Mouse (Mus musculus) embryonic facial prominence, embryonic 11.5 days (tissue): ENCODE measurements at regions not wholly inside any gene's neighbourhood (a gene's known extent, or its start where the extent isn't known, plus 50 kb on each side); places are given as distances from the start of the nearest gene placed in this dataset.

Experiments used
- ATAC-seq: fragments of 200-750 bp; cut with Nextera tagmentation; replicated peaks from 2 replicates; pipeline ENCODE4 v1.8.0; 2017; ENCODE audit warnings: low read depth; ENCODE audit not compliant: insufficient number of reproducible peaks, low FRiP score, low TSS enrichment
- DNase-seq: peaks from one replicate; pipeline ENCODE4 v3.0.0-alpha.2; 2015; ENCODE audit warnings: low spot score
- H3K27ac ChIP-seq: fragments of 300-500 bp; sonication (generic); replicated peaks from 2 replicates; pipeline ENCODE4 v1.5.1; 2014; ENCODE audit warnings: mild to moderate bottlenecking, low read depth, low read length, control low read depth
- H3K27me3 ChIP-seq: fragments of 300-500 bp; sonication (generic); 2 replicates; pipeline ENCODE4 v1.6.1; 2014; ENCODE audit warnings: mild to moderate bottlenecking, low read length, moderate library complexity, mixed read lengths; ENCODE audit not compliant: control insufficient read depth, insufficient read depth
- H3K36me3 ChIP-seq: fragments of 300-500 bp; sonication (generic); replicated peaks from 2 replicates; pipeline ENCODE4 v1.6.1; 2014; ENCODE audit warnings: low read depth, mild to moderate bottlenecking, low read length, moderate library complexity, mixed read lengths; ENCODE audit not compliant: control insufficient read depth, insufficient read depth
- H3K4me1 ChIP-seq: fragments of 300-500 bp; sonication (generic); 2 replicates; pipeline ENCODE4 v1.6.1; 2014; ENCODE audit warnings: low read length, mixed read lengths; ENCODE audit not compliant: control insufficient read depth, insufficient read depth
- H3K4me2 ChIP-seq: fragments of 300-500 bp; sonication (generic); 2 replicates; pipeline ENCODE4 v1.6.1; 2014; ENCODE audit warnings: low read depth, mild to moderate bottlenecking, control low read depth, low read length, moderate library complexity
- H3K4me3 ChIP-seq: fragments of 300-500 bp; sonication (generic); 2 replicates; pipeline ENCODE4 v1.5.1; 2014; ENCODE audit warnings: low read depth, low read length, control low read depth
- H3K9ac ChIP-seq: fragments of 300-500 bp; sonication (generic); replicated peaks from 2 replicates; pipeline ENCODE4 v1.6.1; 2014; ENCODE audit warnings: mild to moderate bottlenecking, control low read depth, low read length
- H3K9me3 ChIP-seq: fragments of 300-500 bp; sonication (generic); replicated peaks from 2 replicates; pipeline ENCODE4 v1.6.1; 2016; ENCODE audit warnings: mild to moderate bottlenecking, low read length, inconsistent platforms, mixed read lengths; ENCODE audit not compliant: control insufficient read depth
- WGBS: fragments of 180-500 bp; shearing (Covaris S2); extraction: QIAGEN DNeasy Blood & Tissue Kit; methylation state at CpG from one replicate; pipeline ENCODE4 v1.1.7; 2014; 5-methylcytosine and 5-hydroxymethylcytosine counted together

DNA sequence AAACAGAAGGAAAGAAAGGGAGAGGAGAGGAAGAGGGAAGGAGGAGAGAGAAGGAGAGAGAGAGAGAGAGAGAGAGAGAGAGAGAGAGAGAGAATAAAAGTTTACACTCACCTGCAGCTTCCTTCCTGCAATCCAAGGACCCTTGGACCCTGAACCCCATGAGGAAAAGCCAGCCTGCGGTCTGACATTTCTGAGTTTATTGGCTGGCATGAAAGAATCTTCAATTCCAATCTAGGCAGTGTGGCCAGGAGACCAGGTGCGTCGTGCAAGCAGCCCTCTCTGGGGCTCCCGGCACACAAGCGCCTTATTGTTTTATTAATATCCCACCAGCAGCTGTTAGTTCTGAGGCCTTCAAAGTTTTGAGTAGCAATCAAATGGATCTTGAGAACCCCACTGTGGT is 260.1 kb upstream of the Eef2kmt start:
- Histone ChIP-seq H3K27me3 (no peaks in the 10 kb centered on the region), H3K4me1 (no peaks in the 10 kb centered on the region), H3K27ac (no peak overlapping the region), H3K9ac (no peak overlapping the region), H3K36me3 (no peaks in the 10 kb centered on the region), H3K4me2 (no peak overlapping the region), H3K4me3 (no peak overlapping the region), H3K9me3 (no peaks in the 10 kb centered on the region)
- ATAC-seq: no peak
- 82% methylated on average over 5 of the region's 5 CpGs for WGBS
- DNase-seq: no peak

DNA sequence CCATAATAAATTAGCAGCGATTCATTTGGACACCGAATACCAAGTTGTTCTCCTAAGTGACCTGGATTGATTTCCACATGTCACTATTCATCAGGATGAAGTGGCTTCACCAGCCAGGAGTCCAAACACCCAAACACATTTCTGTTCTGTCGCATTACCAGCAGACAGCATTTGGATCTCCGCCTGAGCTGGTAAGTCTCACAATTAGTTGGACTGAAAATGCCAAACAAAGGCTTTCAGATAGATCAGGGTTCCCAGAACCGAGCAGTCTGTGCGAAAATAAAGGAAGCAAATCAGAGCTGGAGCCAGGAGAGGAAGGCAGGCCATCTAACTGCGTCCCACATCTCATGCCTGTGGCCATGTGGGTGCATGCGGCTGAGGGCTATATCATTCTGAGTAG is 251.5 kb upstream of the Eef2kmt start:
- Histone ChIP-seq H3K4me3 (no peak overlapping the region), H3K27me3 (no peaks in the 10 kb centered on the region), H3K27ac (no peak overlapping the region), H3K4me1 (no peaks in the 10 kb centered on the region), H3K9me3 (no peaks in the 10 kb centered on the region), H3K9ac (no peak overlapping the region), H3K4me2 (no peak overlapping the region), H3K36me3 (no peaks in the 10 kb centered on the region)
- ATAC-seq: no peak
- 79% methylated on average over 8 of the region's 8 CpGs for WGBS
- DNase-seq: no peak

DNA sequence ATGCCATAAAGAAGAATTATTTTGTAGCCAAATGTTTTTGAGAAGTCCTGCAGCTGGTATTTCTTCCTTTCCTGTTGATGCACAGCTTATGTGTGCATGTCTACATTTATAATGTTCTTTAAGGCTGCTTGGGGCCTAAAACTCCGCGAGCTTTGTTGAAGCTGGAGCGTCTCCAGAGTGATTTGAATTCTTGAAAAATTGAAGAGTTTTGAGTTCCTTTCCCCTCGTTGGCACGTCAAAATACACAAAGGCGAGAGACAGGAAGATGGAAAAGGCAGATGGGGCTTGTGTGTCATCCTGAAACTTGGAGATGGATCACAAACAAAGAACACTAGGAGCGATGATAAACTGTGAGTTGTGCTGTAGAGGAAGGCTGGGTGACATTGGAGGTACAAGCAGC is 246.2 kb upstream of the Eef2kmt start:
- Histone ChIP-seq H3K9me3 (no peaks in the 10 kb centered on the region), H3K36me3 (no peaks in the 10 kb centered on the region), H3K27ac (no peak overlapping the region), H3K4me3 (no peak overlapping the region), H3K27me3 (no peaks in the 10 kb centered on the region), H3K4me2 (no peak overlapping the region), H3K4me1 (no peaks in the 10 kb centered on the region), H3K9ac (no peak overlapping the region)
- ATAC-seq: no peak
- no peak for DNase-seq
- 91% methylated on average over 7 of the region's 7 CpGs for WGBS

DNA sequence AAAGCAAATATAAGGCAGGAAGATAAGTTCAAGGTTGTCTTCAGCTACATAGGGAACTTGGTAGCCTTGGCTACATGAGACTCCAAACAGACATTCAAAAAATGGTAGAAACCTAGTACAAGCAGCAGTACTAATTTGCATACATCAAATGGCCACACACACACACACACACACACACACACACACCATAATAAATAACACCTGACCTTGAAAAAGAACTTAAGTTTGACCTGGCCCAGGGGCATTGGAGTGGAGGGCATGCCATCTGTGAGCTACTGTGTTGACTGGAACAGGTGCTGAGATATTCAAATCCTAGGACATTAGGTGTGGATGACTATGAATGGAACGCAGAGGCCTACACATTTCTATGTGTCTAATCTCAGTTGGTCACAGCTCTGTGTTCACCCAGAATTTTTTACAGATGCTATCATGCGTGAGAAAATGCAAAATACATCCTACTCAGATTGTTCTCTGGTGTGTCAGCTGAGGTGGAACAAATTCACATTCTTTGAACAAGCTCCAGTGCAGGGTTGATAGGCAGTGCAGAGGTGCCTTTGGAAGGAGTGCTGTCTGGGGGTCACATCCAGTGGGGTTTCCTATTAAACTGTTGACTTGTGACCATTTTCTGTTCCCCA is 240.4 kb upstream of the Eef2kmt start:
- no peak; the same call in 1 of the 2 replicates for ATAC-seq

DNA sequence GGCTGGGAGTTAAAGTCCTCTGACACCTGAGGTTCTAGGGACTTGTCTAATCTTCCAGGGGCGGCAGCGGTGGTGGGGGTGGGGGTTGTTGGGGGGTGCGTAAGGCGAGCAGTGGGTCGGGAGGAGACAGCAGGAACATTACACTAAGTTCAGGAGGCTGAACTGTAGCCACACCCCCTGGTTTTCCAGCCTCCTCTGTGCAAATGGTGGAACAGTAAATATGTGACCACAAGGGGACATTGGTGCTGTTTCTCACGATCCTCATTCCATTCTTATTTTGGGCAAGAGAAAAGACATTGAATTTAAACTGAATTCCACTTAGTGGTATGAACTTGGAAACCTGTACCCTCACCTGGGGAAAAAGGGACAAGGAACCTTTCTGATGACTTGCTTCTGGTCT is 237.6 kb upstream of the Eef2kmt start:
- Histone ChIP-seq H3K27me3 (no peaks in the 10 kb centered on the region), H3K9ac (no peak overlapping the region), H3K9me3 (no peaks in the 10 kb centered on the region), H3K27ac (no peak overlapping the region), H3K4me3 (no peak overlapping the region), H3K36me3 (no peaks in the 10 kb centered on the region), H3K4me2 (no peak overlapping the region), H3K4me1 (no peaks in the 10 kb centered on the region)
- ATAC-seq (no peak), DNase-seq (no peak)
- 34% methylated on average over 6 of the region's 6 CpGs for WGBS

More for the DNA sequence above, 240.4 kb upstream of the Eef2kmt start:
- H3K4me3 ChIP-seq: no peak overlapping the region
- WGBS: 74% methylated on average over 2 of the region's 2 CpGs
- no peaks in the 10 kb centered on the region for H3K9me3 ChIP-seq
- peak; percentile 21 for DNase-seq
- H3K27ac ChIP-seq: no peak overlapping the region
- H3K36me3 ChIP-seq: no peaks in the 10 kb centered on the region
- no peak overlapping the region for H3K9ac ChIP-seq
- H3K4me2 ChIP-seq: no peak overlapping the region
- no peaks in the 10 kb centered on the region for H3K27me3 ChIP-seq
- no peaks in the 10 kb centered on the region for H3K4me1 ChIP-seq

DNA sequence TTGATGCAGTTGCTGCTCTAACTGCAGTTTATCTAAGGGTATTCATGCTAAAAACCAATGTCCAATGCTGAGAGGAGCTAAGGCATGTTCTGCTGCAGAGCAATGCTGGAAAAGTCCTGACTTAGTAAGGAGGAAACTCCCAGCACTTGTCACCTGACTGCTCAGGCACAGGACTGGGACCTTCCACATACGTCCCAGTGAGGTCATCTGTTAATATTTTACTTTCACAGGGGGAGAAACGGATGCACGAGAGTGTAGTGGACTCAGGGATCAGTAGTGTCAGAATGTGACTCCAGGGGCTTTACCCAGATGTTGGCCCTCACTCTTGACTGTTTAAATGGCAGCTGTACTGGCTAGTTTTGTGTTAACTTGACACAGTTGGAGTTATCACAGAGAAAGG is 231.5 kb upstream of the Eef2kmt start:
- H3K9ac ChIP-seq: no peak overlapping the region
- DNase-seq (no peak), ATAC-seq (no peak)
- no peaks in the 10 kb centered on the region for H3K27me3 ChIP-seq
- no peak overlapping the region for H3K4me2 ChIP-seq
- no peaks in the 10 kb centered on the region for H3K36me3 ChIP-seq
- H3K9me3 ChIP-seq: no peaks in the 10 kb centered on the region
- H3K4me1 ChIP-seq: no peaks in the 10 kb centered on the region
- WGBS: 51% methylated on average over 3 of the region's 3 CpGs
- no peak overlapping the region for H3K4me3 ChIP-seq
- H3K27ac ChIP-seq: no peak overlapping the region

DNA sequence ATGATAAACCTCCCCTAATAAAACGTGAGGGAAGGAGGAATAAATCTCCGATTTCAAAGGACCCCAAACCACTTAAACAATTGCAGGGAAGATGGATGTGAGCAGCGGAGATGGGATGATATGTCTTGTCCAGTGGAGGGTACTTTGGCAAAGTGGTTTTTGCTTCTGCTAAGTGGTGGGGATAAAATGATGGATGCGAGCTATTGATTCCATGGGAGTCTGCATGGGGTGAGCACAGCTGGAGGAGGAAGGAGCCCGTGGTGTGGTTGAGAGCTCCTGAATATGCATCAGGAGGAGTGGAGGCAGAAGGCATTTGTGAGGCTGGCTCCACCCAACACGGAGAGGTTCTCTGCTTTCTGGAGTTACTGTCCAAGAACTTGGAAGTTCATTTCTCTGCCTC is 227.6 kb upstream of the Eef2kmt start:
- H3K4me1 ChIP-seq: no peaks in the 10 kb centered on the region
- H3K4me2 ChIP-seq: no peak overlapping the region
- ATAC-seq: no peak
- H3K4me3 ChIP-seq: no peak overlapping the region
- WGBS: 32% methylated on average over 6 of the region's 6 CpGs
- H3K9me3 ChIP-seq: no peaks in the 10 kb centered on the region
- H3K27me3 ChIP-seq: no peaks in the 10 kb centered on the region
- DNase-seq: no peak
- H3K36me3 ChIP-seq: no peaks in the 10 kb centered on the region
- no peak overlapping the region for H3K27ac ChIP-seq
- H3K9ac ChIP-seq: no peak overlapping the region

DNA sequence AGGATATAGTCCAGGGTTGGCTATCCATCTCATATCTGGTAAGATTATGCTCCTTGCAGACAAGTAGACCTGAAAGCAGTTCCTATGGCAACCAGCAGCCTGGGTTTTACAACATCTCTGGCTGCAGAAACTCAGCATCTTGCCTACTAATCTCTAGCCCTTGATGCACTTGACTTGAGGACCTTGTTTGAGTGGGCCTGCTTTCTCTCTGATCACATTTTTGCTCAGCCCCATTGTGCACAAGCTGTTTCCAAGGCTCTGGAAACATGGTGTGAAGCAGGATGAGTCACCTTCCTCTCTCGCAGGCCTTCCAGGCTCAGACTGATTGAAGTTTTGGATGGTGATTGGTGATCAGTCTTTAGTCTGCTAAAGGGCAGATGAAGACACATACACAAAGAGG is 224.4 kb upstream of the Eef2kmt start:
- H3K9me3 ChIP-seq: no peaks in the 10 kb centered on the region
- H3K9ac ChIP-seq: no peak overlapping the region
- DNase-seq (no peak), ATAC-seq (no peak)
- 76% methylated on average over 1 of the region's 1 CpGs for WGBS
- H3K4me2 ChIP-seq: no peak overlapping the region
- H3K4me3 ChIP-seq: no peak overlapping the region
- H3K4me1 ChIP-seq: no peaks in the 10 kb centered on the region
- H3K27me3 ChIP-seq: no peaks in the 10 kb centered on the region
- no peaks in the 10 kb centered on the region for H3K36me3 ChIP-seq
- no peak overlapping the region for H3K27ac ChIP-seq
